Mouse (Mus musculus): ENCODE data around the gene Gm10282.

Gm10282 gene

GRCm38 (mm10) chr8:72305210-72305905 lies at the start of gene Gm10282:
Gene Gm10282, minus strand, starts transcription at chr8:72305260.
- no peak for DNase-seq

- no peak for DNase-seq
These were observed 49.2 kb upstream of the Gm10282 start for GRCm38 (mm10) chr8:72354272-72354671.

GRCm38 (mm10) chr8:72353700-72354045 lies 48.6 kb upstream of the Gm10282 start:
- no peak for DNase-seq

- DNase-seq: no peak
These were observed 48.1 kb upstream of the Gm10282 start for GRCm38 (mm10) chr8:72352951-72353699.

GRCm38 (mm10) chr8:72351405-72352005 lies 46.4 kb upstream of the Gm10282 start:
- no peak for DNase-seq

- no peak for DNase-seq
These were observed 45.7 kb upstream of the Gm10282 start for GRCm38 (mm10) chr8:72350727-72351126.

- DNase-seq: no peak
These were observed 44.8 kb upstream of the Gm10282 start for GRCm38 (mm10) chr8:72349838-72350237.

DNA sequence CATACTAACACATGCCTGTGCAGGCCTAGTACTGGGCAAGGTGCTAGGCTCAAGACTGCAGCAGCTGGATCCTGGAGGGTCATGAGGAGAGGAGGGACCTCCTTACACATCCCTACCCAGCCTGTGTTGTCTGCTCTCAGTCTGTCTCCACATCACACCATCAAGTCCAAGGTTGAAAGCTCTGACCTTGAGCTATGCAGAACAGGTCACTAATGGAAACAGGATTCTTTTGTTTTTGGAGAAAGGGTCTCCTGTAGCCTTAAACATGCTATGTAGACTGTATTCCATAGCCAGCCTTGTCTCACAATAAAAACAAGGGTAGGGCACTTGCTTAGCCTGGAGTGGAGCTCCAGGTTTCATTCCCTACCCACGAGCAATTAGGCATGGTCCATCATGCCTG lies 43.9 kb upstream of the Gm10282 start:
- DNase-seq: no peak

- DNase-seq: no peak
These were observed 43.1 kb upstream of the Gm10282 start for GRCm38 (mm10) chr8:72348114-72348513.

DNA sequence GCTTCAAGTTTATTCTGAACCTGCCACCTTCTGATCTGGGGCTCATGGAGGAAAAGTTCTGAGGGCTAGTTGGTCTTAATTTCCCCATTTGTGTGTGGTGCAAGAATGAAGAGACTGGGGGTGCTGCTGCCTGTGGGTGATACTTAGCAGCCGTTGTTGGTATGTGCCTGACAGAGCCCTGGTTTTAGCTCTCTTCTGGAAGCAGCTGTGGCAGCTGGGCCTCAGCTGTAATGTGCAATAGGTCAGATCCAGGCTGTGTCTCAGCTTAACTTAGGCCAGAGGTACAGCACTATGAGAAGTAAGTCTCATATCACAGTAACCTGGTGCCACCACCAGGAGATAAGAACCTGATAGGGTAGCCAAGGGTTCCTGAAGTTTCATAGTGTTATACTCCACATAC lies 42.5 kb upstream of the Gm10282 start:
- DNase-seq: no peak

GRCm38 (mm10) chr8:72343725-72344124 lies 38.7 kb upstream of the Gm10282 start:
- no peak for DNase-seq

- DNase-seq: no peak
These were observed 37.7 kb upstream of the Gm10282 start for GRCm38 (mm10) chr8:72342556-72343300.

DNA sequence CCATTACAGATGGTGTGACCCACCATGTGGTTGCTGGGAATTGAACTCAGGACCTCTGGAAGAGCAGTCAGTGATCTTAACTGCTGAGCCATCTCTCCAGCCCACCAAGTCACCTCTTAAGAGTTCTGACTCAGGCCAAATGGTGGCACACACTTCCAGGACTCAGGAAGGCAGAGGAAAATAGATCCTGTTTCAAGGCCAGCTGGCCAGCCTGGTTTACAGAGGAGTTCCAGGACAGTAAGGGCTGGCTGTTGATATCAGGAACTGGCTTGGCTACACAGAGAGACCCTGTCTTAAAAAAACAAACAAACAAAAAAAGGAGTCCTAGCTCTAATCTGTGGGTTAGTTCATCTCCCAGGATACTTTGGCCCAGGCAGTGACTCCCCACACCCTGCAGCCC lies 32.0 kb upstream of the Gm10282 start:
- DNase-seq: no peak

GRCm38 (mm10) chr8:72336273-72336672 lies 31.2 kb upstream of the Gm10282 start:
- DNase-seq: no peak

DNA sequence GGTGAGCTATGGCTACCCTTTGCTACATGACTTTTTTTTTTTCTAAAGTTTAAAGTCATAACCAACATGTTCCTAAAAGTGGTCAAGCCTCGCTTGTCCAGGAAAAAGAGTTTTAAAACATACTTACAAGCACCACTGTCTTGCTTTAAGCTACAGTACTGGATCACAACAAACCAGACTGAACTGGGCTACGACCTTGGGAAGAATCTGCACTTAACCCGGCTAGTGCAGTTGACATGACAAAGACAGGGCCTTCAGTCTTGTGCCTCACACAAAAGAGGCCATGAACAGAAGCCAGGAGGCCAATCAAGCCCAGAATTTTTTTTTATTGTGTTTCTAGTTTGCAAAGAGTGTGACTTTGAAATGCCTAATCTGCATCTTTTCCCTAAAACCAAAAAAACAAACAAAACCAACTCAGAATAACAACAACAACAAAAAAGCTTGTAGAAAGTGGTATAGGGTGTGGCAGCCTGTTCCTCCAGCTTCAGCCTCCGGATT lies 29.1 kb upstream of the Gm10282 start:
- no peak for DNase-seq

DNA sequence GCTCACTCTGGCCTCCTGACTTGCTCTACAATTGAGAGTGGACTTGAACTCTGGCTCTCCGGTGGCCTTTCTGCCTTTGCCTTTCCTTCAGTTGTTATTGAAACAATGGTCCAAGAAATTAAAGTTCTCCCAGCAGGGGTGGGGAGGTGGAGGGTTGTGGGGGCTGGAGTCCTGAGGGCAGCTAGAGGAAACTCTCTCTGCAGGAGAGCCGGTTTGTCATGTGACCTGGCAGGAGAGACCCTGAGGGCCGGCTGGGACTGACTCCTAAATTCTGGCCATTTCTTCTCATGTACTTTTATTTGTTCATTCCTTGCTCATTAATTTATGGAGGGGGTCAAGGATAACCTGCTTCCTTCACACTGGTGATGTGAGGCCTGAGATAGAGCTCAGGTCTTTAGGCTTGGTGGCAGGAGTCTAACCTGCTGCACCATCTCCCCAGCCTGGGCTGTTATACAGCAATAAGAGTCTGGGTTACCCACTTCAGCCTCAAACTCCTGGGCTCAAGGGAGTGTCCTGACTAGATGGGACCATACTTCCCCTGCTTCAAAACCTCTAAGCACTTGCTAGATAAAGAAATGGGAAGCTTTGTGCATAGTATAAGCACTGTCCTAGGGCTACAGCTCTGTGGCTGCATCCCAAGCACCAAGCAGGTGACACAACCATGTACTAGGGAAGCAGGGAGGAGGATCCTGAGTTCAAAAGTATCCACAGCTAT lies 28.5 kb upstream of the Gm10282 start:
- no peak for DNase-seq

- no peak for DNase-seq
These were observed 26.6 kb upstream of the Gm10282 start for GRCm38 (mm10) chr8:72331631-72332030.

DNA sequence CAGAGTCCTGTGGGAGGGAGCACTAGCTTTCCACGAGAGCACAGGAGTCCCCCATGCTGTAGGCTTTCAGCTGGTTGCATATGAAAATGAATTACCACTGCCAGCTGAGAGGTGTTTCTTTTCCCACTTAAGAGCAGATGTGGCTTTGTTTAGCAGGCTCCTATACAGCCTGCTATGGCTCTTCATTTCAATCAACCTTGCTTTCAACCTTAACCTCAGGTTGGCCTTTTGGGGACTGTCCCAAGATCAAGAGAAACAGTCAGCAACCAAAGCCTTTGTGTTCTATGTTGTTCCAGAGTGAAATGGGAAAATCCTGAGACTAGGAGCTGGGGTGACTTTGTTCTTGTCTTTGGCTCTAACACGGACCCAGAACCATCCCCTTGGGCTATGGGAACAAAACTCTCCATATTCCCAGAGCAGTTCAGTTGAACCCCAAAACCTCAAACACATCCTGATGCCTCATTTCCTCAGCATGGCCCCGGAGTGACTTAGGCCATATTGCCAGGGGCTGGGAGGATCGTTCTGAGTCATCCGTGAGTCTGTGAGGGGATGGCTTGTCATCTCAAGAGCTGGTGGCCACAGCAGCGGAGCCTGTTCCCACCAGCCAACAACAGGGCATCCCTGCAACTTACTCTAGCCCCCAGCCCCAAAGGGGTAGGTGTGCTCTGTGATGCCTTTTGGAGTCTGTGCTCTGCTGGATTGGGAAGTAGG lies 25.9 kb upstream of the Gm10282 start:
- no peak for DNase-seq

DNA sequence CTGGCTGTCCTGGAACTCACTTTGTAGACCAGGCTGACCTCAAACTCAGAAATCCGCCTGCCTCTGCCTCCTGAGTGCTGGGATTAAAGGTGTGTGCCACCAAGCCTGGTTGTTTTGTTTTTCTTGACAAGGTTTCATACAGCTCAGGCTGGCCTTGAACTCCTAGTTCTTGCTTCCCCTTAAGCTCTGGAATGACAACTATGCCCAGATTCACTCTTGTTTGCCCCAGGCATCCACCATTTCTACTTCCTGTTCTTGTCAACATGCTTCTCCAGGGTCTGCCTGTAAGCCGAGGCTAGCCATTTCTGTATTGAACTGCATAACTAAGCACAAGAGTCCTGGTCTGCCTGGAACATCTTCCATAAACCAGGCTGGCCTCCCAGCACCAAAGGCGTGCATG lies 24.1 kb upstream of the Gm10282 start:
- no peak for DNase-seq

- no peak for DNase-seq
These were observed 19.6 kb upstream of the Gm10282 start for GRCm38 (mm10) chr8:72324708-72325107.

DNA sequence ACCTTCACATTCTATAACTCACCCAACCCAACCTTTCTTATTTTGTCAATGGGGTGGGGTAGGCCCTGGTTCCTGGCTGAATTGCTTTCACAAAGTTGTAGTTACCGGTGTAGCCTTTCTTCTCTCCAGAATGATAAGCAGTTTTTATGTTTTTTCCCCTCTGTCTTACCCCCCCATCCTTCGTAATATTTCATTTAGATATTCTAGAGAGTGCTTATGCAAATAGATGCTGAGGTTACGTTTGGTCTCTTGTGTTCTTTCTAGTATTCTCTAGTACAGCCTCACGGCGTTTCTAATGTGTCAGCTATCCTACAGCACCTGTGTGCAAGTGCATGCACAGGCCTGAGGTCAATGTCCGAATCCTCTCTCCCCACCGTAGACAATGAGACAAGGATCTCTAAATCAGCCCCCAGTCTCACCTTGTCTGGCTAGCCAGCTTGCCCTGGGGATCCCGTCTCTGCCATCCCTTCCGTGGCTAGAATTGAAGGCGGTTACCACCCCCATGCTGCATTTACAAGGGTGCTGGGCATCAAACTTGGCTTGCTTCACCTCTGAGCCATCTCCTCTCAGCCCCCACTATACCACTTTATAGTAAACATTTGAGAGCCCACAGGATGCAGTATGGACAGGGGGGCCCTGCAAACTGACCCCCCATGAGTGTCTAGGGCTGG lies 19.1 kb upstream of the Gm10282 start:
- DNase-seq: no peak

Data from right cerebral cortex, postnatal 14 days (tissue).